Mouse (Mus musculus): ENCODE measurements around the gene Gm20708.

Gm20708 gene

DNA sequence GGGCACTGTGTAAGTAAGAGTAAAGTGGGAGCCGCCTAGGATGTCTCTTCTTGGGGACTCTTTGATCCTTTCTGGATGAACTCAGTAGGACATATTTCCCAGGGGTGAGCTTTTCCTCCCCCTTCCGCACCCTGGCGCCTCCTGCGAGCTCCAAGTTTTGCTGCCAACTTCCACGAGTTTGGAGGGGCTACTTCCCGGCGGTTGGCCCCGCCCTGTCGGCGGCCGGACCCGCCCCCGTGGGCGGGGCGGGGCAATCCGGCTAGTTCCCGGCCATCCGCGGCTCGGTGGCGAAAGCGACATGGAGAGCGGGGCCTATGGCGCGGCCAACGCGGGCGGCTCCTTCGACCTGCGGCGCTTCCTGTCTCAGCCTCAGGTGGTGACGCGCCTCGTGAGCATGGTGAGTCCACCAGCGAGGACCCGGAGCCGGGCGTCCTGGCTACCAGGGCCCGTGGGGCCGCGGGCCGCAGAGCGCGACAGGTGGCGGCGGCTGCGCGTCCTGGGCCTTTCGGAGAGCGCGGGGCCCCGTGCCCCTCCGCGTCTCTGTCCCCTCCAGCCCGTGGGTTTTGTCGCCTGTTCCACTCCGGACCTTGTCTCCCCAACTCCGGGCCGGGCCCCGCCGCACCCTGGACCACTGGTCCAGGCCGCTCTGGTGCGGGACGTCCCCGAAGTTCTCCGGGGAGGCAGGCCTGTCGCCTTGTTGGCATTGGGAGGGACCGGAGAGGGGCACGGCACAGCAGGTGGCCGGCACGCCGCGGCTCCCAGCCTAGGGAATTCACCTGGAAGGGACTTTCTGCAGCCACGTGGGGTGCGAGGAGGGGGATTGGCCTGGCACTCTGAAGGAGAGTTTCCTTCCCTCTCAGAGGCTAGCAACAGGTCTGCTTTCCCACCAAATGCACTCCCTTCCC is at the start of gene Gm20708, which contains the start of gene Syngr2:
Gene Gm20708, plus strand, starts transcription at position 262 of the 905 bp plus-strand sequence.
Gene Syngr2, plus strand, starts transcription at position 262 of the 905 bp plus-strand sequence.
- in situ Hi-C loops (cut with MboI, MseI): loop anchor here in 1 of 2 experiments (10.0 kb wide), 1 partner anchor 405 kb away; no protein-coding TSS in a partner anchor

GRCm38 (mm10) chr11:117760374-117761119 is 48.9 kb upstream of the Gm20708 start:
- in situ Hi-C loops (cut with MboI, MseI): no loop called here

DNA sequence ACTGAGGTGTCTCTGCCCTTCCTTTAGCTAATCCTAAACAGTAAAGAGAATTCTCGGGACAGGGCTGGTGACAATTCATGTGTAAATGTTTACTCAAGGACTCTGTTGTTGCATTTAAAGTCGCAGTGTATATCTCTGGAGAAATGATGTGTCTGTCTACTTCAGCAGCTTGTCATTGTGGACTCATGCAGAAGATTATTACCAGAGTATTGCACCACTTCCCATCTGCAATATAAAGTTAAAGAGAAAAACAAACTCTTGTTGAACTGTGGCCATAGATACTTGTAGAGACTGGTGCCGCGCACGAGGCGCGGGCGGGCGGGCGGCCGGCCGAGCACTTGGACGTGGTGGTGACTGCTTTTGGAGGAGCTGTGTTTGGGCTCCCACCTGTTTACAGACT is 47.7 kb upstream of the Gm20708 start:
- in situ Hi-C loops (cut with MboI, MseI): no loop called here

DNA sequence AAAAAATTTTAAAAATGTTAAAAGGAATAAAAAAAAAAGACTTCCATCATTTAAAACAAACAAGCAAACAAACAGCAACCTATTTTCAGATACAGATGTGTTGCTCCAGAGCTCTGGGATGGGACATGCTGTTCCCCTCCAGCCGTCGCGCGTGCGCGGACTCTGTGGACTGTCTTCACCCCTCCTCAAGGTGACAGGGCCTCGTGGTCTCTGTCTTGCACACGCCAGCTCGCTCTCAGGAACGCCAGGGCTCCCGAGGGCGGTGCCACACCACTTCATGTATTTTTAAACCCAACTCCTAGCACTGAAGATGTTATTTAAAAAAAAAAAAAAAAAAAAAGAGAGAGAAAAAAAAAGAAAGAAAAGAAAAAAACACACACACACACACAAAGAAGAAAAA is 47.2 kb upstream of the Gm20708 start:
- in situ Hi-C loops (cut with MboI, MseI): no loop called here

DNA sequence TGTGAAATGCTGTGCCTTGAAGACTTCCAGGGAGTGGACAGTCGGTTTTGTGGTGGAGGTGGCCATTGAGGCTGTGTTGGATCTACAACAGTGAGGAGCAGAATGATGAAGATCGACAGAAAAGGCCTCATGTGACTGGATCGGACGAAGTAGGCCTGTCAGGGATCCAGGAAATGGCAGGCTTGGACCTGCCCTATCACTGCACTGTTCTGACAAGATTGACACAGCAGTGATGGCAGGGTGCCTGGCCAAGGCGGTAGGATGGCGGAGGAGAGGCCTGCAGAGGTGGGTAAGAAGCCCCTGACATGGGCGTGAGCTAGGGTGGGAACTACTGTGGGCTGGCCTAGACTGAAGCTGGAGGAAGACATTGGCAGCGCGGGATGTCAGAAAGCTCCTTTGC is 45.1 kb upstream of the Gm20708 start:
- in situ Hi-C loops (cut with MboI, MseI): no loop called here

- in situ Hi-C loops (cut with MboI, MseI): no loop called here
These were observed 44.1 kb upstream of the Gm20708 start for GRCm38 (mm10) chr11:117765361-117765760.

DNA sequence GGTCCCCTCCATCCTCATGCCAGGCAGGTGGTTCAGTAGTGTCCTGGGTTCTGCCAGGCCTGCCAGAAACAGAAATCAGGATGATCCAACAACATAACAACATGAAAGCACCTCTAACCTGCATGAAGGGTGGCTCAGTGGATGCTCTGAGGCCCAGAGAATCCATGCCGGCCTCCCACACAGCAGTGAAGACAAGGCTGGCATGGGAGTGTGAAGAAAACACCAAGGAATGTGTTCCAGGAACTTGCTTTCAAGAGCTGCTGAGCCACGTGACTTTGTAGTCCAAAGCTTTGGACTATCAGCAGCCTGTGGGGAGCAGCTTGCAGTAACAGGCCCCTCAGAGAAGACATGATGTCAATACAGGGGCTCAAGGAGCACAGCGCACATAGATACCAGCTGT is 43.2 kb upstream of the Gm20708 start:
- in situ Hi-C loops (cut with MboI, MseI): no loop called here

DNA sequence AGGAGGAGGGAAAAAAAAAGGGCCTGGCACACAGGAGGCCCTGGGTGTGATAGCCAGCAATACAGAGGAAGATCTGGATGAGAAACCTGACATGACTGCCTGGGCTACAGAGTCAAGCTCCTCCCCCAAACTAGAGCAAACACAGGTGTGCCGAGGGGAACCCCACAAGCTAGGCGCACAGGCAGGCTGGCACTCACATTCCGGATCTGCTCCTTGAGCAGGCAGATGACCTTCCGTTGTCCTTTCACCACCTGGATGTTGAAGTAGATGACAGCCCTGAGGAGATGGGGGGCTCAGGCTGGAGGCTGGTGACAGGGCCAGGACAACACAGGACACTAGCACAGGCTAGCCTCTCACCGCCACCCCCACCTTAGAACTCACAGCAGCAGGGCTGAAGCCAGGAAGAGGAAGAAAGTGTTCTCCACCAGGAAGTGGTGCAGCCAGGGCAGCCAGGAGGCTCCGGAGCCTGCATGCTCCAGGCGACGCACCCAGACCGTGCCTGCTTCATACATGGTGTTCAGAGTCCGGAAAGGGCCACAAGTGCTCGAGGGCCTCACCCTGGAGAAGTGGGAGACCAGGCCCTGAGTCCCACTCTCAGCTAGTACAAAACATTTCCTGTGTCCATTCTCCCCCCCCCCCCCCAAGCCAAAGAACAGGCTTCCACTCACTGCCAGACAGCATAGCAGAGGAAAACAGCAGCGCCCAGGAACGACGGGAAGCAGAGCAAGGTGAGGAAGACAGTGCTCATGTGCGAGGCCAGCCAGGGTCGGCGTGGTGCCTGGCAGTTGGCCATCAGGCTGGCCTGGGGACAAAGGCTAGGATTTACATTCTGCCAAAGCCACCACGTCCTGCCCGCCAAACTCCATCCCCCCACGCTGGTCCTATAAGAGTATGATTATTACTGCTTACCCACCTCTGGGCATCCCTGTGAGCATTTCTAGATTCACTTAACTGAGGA is 40.5 kb upstream of the Gm20708 start:
- in situ Hi-C loops (cut with MboI, MseI): no loop called here

- in situ Hi-C loops (cut with MboI, MseI): no loop called here
These were observed 39.8 kb upstream of the Gm20708 start for GRCm38 (mm10) chr11:117769683-117770047.

DNA sequence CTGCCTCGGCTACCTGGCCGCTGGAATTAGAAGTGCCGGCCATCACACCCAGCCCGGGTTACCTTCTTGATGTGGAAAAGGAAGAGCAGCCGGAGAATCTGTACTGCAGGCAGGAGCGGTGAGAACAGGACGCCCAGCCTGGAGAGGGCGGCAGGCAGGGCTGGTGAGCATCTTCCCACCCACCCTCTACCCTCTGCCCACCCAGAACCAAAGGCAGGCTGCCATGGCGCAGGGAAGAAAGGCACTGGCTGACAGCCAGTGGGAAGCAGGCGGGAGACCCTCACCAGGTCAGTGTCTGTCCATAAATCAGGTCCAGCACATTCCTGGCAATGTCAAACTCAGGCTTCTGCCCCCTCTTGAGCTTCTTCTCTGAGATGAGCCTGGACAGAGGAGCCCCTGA is 39.1 kb upstream of the Gm20708 start:
- in situ Hi-C loops (cut with MboI, MseI): no loop called here

- in situ Hi-C loops (cut with MboI, MseI): no loop called here
These were observed 37.1 kb upstream of the Gm20708 start for GRCm38 (mm10) chr11:117772352-117772751.

DNA sequence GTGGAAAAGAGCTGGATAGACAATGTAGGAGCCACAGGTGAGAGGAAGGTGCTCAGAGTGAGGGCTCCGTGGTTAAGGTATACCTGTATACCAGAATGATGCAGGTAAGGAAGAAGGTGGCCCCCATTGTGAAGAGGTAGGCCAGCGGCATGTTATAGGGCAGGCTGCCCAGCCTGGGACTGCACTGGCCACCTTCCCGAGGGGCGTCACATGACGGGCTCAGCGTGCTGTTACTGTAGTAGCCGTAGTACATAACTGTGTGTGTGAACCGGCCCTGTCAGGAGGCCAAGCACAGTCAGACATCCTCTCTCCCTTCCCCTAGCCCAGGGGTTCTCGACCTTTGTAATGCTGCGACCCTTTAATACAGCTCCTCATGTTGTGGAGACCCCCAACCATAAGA is 34.5 kb upstream of the Gm20708 start:
- in situ Hi-C loops (cut with MboI, MseI): no loop called here

DNA sequence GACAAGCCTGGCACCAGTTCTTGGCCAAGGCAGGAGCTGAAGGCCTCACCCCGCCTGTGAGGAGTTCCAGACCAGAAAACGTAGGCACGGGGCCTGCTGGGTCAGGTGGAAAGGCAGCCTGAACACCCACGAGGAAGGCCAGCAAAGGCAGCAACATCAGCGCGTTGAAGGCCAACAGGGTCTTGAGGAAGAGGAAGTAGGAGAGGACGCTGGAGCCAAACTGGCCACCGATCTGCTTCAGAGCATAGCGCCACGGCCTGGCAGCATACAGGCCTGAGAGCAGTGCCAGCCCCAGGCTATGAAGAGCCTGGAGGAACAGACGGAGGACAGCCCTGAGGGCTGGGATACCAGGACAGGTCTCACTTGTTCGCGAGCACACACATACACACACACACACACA is 33.9 kb upstream of the Gm20708 start:
- in situ Hi-C loops (cut with MboI, MseI): no loop called here

GRCm38 (mm10) chr11:117776085-117776792 is 33.2 kb upstream of the Gm20708 start:
- in situ Hi-C loops (cut with MboI, MseI): no loop called here

- in situ Hi-C loops (cut with MboI, MseI): no loop called here
These were observed 32.4 kb upstream of the Gm20708 start for GRCm38 (mm10) chr11:117777111-117777510.

- in situ Hi-C loops (cut with MboI, MseI): no loop called here
These were observed 31.4 kb upstream of the Gm20708 start for GRCm38 (mm10) chr11:117778031-117778430.

- in situ Hi-C loops (cut with MboI, MseI): no loop called here
These were observed 30.5 kb upstream of the Gm20708 start for GRCm38 (mm10) chr11:117778851-117779433.

DNA sequence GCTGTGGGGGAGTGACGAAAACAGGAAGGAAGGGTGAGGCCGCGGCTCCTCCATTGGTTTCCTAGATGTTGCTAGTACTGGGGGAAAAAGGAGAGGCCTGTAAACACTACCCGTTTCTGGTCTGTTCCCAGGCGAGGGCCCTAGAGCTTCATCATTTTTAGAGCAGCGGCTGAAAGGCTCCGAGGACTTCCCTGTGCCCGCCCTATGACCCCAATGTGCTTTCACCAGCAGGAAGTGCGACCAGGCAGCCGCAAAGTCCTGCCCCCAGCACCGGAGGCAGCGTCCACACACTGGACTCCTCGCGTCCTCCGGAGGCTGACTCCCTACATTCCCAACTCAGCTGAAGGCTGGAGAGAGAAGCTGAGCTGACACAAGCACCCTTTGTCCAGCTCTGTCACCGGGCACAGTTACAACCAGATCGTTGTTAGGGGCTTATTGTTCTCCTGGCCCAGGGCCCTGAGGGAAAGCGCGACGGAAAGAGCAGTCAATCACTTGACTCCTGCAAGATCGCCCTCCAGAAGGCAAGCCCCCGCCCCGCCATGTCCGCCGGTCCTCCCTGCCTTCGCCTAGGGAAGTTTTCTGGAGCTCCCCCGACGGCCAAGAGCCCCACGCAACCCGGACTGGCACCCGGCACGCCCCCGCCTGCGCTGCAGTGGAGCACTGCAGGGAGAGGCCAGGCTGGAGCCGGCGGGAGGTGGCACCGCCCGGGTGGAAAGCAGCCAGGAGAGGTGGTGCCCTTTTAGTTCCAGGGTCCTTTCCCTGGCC is 29.9 kb upstream of the Gm20708 start:
- in situ Hi-C loops (cut with MboI, MseI): loop anchor here in 1 of 2 experiments (10.0 kb wide), 1 partner anchor 185 kb away; no protein-coding TSS in a partner anchor

DNA sequence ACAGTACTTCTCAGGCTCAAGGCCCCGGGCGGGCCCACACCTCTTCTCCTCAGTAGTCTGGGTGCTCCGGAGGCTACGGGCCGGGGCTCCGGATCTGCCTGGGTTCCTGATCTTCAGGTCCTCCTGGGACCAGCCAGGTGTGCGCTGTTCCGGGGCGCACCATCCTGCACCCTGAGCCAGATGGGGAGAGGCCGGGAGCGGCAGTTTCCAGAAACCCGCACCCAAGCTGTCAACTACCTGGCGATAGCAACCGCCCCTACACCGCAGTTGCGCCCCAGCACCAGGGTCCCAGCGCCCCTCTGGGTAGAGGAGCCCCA is 29.3 kb upstream of the Gm20708 start:
- in situ Hi-C loops (cut with MboI, MseI): loop anchor here in 1 of 2 experiments (10.0 kb wide), 1 partner anchor 185 kb away; no protein-coding TSS in a partner anchor
